Mouse (Mus musculus): Measurements from ENCODE around the gene Olfr1336.

DNA sequence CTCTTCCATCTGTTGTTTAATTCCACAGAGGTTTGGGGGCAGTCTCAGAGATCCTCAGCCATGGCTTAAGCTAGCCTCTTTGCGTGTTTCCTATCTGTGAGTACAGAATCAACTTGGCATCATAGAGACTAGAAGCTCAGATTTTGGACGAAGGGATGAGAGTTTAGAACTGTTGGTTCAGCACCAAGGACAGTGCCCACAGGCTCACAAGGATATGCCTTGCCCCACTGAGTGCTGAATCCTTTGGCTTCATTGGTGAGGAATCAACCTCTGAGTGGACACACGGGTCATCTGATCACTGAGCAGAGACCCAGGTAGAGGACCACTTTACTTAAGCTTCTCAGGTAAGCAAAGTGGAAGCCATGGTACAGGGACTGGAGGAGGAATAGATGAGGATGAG, 431 bp downstream of the Olfr1336 start:
- TF ChIP-seq CTCF (IDR thresholded peaks at IDR 0.05; ENCODE audit: control insufficient read depth, insufficient read depth, insufficient replicate concordance, low read depth, low read length) (no peak), POLR2A (IDR thresholded peaks at IDR 0.05; ENCODE audit: control insufficient read depth, low read depth, low read length) (no peak)

Data from testis, adult 2 months (tissue).